Mouse (Mus musculus) midbrain, embryonic 12.5 days (tissue): ENCODE measurements around the gene Cox7b. TPM values are rescaled to one million over a fixed set of nuclear protein-coding genes. Genes with fewer than 3 reads are reported as not detected.
"Not testable (repeated sequence)": the region's sequence is repeated elsewhere in the genome, so short reads cannot be mapped to it uniquely, and the experiment has no call there.

Source experiments
- ATAC-seq: fragments of 200-750 bp; cut with Nextera tagmentation; 2 replicates; pipeline ENCODE4 v1.8.0; 2017; ENCODE audit warnings: low read depth, moderate TSS enrichment, moderate library complexity; ENCODE audit not compliant: low FRiP score
- H3K27ac ChIP-seq: fragments of 300-500 bp; sonication (generic); replicated peaks from 2 replicates; pipeline ENCODE4 v1.5.1; 2016; ENCODE audit warnings: mild to moderate bottlenecking
- H3K27me3 ChIP-seq: fragments of 300-500 bp; sonication (generic); 2 replicates; pipeline ENCODE4 v1.6.1; 2016; ENCODE audit warnings: mild to moderate bottlenecking
- H3K36me3 ChIP-seq: fragments of 300-500 bp; sonication (generic); 2 replicates; pipeline ENCODE4 v1.6.1; 2016
- H3K4me1 ChIP-seq: fragments of 300-500 bp; sonication (generic); 2 replicates; pipeline ENCODE4 v1.6.1; 2016
- H3K4me2 ChIP-seq: fragments of 300-500 bp; sonication (generic); replicated peaks from 2 replicates; pipeline ENCODE4 v1.6.1; 2016; ENCODE audit warnings: mild to moderate bottlenecking, moderate library complexity
- H3K4me3 ChIP-seq: fragments of 300-500 bp; sonication (generic); 2 replicates; pipeline ENCODE4 v1.5.1; 2016; ENCODE audit warnings: mild to moderate bottlenecking
- H3K9ac ChIP-seq: fragments of 300-500 bp; sonication (generic); replicated peaks from 2 replicates; pipeline ENCODE4 v1.6.1; 2016; ENCODE audit warnings: mild to moderate bottlenecking, moderate library complexity
- H3K9me3 ChIP-seq: fragments of 300-500 bp; sonication (generic); 2 replicates; pipeline ENCODE4 v1.6.1; 2016; ENCODE audit warnings: mild to moderate bottlenecking
- WGBS: fragments of 180-500 bp; shearing (Covaris S2); methylation state at CpG from one replicate; pipeline ENCODE4 v1.1.7; 2016; 5-methylcytosine and 5-hydroxymethylcytosine counted together
- polyA plus RNA-seq: library from polyadenylated mRNA; unstranded; fragments of >200 nt; fragmentation: Nextera tagmentation; extraction: Ambion mirVana; gene quantifications from 2 replicates; pipeline ENCODE4 v1.2.1, GENCODE M21; 2016

Gene Cox7b
- polyA plus RNA-seq, result 288 and 289 TPM in 2 replicates

DNA sequence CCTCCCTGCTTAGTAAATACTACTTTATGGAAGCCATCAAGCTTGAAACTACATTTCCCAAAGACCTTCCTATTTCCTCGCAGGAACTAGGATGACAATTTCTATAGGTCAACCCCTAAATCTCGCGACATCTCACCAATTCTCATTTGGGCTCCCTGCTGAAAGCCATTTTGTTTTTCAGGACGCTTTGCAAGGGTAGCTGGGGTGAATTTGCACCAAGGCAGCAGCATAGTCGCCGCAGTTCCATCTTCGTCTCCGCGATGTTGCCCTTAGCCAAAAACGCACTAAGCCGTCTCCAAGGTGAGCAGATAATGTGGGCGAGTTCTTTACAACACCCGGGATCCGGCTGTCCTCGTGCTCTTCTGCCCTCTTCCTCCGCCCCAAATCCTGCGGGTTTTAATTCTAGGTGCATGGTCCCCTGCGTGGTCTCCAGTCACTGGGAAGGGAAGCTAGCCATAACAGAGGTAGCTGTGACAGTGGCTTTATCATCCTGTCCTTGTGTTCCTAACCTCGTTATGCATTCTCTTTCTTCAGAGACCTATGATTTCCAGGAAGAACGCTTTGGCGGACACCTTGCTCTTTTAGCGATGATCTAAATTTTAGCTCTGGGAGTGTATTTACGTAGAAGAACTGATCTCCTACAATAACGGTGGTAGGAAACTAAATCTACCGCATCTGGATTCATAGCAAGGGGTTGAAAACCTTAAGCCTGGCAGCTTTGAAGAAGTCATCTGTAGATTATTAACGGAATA is at the start of gene Cox7b:
TSS of gene Cox7b (plus strand) at position 130 of the 752 bp plus-strand sequence.
- 23% methylated on average over 26 of the region's 26 CpGs for WGBS
- Histone ChIP-seq H3K27ac (peak within 1 kb of the TSS; percentile 74), H3K27me3 (no peaks in the 10 kb centered on the region), H3K4me2 (peak within 1 kb of the TSS; percentile 47), H3K9me3 (no peaks in the 10 kb centered on the region), H3K36me3 (no peaks in the 10 kb centered on the region), H3K4me1 (no peaks in the 10 kb centered on the region), H3K4me3 (peak within 1 kb of the TSS; percentile 57), H3K9ac (peak within 1 kb of the TSS; percentile 66)
- ATAC-seq, result peak; percentile 24; the same call in 1 of the 2 replicates

DNA sequence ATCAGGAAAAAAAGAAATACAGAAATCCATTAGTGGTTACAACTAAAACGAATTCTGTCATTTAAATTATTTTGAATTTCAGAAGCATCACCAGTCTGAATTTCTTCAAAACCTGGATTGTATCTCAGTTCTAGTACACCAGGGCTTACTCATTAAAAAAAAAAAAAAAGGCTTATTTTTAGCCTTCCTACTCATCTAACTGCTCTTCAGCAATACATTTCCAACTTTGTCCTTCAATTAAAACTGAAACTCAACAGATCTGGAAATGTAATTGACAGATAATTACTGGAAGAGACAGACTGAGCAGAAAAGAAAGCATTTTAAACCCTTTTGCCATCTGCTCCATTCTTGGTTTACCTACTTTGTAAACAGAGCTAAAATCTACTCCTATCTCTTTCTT is 13.9 kb upstream of the Cox7b start:
- ATAC-seq, result no peak
- Histone ChIP-seq H3K4me2 (no peak overlapping the region), H3K4me3 (no peak overlapping the region), H3K27ac (no peak overlapping the region), H3K27me3 (no peaks in the 10 kb centered on the region), H3K9ac (no peak overlapping the region), H3K36me3 (no peaks in the 10 kb centered on the region), H3K4me1 (no peaks in the 10 kb centered on the region), H3K9me3 (no peaks in the 10 kb centered on the region)
- WGBS, result 76% methylated on average over 1 of the region's 1 CpGs

DNA sequence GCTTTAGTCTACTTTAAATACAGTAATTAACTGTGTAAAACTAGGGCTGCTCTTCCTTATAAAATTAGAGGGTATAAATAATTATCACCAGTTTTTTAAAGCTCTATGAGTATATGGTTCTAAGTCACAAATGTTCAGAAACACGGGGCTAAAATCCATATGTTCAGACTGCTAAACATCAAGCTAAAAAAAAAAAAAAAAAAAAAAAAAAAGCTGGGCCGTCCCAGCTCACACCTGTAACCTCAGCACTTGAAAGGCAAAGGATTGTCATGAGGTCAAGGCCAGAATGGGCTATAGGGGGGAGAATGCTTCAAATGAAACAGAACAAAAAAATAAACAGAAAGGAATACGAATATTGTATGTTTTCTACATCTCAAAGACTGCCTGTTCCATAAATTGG is 4.7 kb upstream of the Cox7b start:
- Histone ChIP-seq H3K9ac (peak overlapping the region; percentile 53), H3K27ac (no peak overlapping the region)
- ATAC-seq, result no peak

DNA sequence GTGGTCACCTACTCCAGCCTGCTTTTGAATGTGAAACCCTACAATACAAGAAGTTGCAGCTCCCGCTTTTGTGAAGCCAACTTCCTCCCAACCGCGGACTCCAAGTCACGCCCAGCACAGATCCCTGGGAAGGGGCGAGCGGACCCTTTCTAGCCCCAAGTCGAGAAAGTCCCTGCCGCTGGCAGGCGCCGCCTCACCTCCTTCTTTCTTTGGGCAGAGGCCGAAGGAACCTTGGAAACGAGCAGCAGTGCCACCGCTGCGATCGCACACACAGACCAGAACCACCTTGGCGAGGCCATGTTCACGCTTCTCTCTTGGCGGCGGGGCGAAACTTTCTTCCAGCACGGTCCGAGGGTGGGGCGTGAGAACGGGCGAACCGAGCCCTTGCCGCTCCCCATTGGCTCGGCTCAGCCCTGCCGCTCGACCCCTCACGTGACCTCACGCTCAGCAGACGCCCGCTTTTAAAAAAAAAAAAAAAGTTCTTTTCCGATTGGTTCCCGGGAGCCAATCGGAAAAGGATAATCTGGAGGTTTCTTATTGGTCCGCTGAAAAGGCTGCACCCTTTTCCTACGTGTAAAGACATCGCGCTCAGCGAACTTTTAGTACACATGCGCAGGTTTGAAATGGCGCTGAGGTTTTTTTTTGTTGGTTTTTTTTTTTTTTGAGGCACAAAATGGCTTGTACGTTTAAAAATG is 3.9 kb upstream of the Cox7b start, which contains the start of gene Magt1:
TSS of gene Magt1 (minus strand) at position 442 of the 695 bp plus-strand sequence.
- Histone ChIP-seq H3K4me2 (peak within 1 kb of the TSS; percentile 53), H3K27me3 (no peaks in the 10 kb centered on the region), H3K9me3 (no peaks in the 10 kb centered on the region), H3K36me3 (no peaks in the 10 kb centered on the region), H3K27ac (peak within 1 kb of the TSS; percentile 75), H3K4me3 (peak within 1 kb of the TSS; percentile 56), H3K9ac (peak within 1 kb of the TSS; percentile 53), H3K4me1 (no peaks in the 10 kb centered on the region)
- peak; percentile 96 for ATAC-seq
- 23% methylated on average over 44 of the region's 45 CpGs for WGBS

More for the DNA sequence above, 4.7 kb upstream of the Cox7b start:
- Histone ChIP-seq H3K36me3 (no peaks in the 10 kb centered on the region), H3K9me3 (no peaks in the 10 kb centered on the region), H3K4me1 (no peaks in the 10 kb centered on the region), H3K4me3 (peak overlapping the region; percentile 56), H3K4me2 (peak overlapping the region; percentile 53), H3K27me3 (no peaks in the 10 kb centered on the region)
- 19% methylated on average over 3 of the region's 3 CpGs for WGBS

DNA sequence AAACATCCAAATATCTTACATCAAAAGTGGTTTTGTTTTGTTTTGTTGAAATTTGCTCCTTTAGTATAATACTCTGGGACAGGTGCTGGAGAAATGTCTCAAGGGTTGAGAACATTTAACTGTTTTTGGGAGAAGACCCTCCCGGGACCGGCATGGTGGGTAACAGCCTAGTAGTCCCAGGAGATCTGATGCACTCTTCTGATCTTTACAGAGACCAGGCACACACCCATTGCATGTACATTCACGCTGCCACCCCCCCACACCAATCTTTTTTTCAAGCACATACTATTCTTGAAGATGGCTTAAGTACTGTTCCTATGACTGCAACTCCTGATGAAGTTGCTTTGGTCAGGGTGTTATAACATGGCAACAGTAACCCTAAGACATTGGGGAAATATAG is 2.9 kb upstream of the Cox7b start:
- H3K9ac ChIP-seq, result 0 out of 2 replicates have a peak overlapping the region, but pooled peaks have one; percentile 20
- no peaks in the 10 kb centered on the region for H3K27me3 ChIP-seq
- peak overlapping the region; percentile 51 for H3K4me2 ChIP-seq
- no peaks in the 10 kb centered on the region for H3K36me3 ChIP-seq
- H3K4me3 ChIP-seq, result peak overlapping the region; percentile 27; the same call in 1 of the 2 replicates
- H3K4me1 ChIP-seq, result no peaks in the 10 kb centered on the region
- H3K9me3 ChIP-seq, result no peaks in the 10 kb centered on the region
- WGBS, result 73% methylated on average over 3 of the region's 3 CpGs
- no peak for ATAC-seq
- peak overlapping the region; percentile 64; the same call in 1 of the 2 replicates for H3K27ac ChIP-seq

DNA sequence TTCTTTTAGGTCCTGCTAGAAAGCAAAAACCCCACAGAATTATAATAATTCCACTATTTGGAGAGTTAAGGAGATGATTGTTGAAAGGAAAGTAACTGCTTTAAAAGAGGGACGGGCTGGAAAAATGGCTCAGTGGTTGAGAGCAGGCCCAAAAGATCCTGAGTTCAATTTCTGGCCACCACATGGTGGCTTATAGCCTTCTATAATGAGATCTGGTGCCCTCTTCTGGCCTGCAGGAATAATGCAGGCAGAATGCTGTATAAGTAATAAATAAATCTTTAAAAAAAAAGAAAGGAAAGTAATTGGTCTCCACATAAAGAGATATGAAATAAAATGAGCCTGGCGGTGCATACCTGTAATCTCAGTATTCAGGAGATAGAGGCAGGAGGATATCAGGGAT is 2.3 kb upstream of the Cox7b start:
- Histone ChIP-seq H3K36me3 (no peaks in the 10 kb centered on the region), H3K4me2 (no peak overlapping the region), H3K27me3 (no peaks in the 10 kb centered on the region), H3K9ac (no peak overlapping the region), H3K4me1 (no peaks in the 10 kb centered on the region), H3K27ac (no peak overlapping the region), H3K9me3 (no peaks in the 10 kb centered on the region), H3K4me3 (no peak overlapping the region)
- no peak for ATAC-seq
- WGBS, result 33% methylated on average over 2 of the region's 2 CpGs

DNA sequence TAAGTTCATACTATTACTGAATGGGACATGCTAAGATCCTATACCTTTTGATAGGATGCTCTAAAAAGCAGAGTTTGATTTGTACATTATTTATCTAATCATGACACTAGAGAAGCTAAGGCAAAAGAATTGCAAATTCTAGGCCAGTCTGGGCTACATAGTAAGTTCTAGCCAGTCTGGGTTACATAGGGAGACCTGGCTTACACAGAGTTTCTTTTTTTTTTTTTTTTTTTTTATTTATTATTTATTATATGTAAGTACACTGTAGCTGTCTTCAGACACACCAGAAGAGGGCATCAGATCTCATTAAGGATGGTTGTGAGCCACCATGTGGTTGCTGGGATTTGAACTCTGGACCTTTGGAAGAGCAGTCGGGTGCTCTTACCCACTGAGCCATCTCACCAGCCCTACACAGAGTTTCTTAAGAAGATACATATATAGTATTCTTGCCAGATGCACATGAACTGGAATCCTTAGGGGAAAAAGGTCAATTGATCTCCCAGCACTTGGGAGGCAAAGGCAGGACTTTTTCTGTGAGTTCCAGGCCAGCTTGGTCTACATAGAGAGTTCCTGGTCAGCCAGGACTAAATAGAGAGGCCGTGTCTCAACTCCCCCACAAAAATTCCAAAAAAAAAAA is 641 bp upstream of the Cox7b start:
- H3K27me3 ChIP-seq, H3K27ac ChIP-seq, H3K9me3 ChIP-seq, H3K4me1 ChIP-seq, H3K9ac ChIP-seq, H3K4me3 ChIP-seq, H3K4me2 ChIP-seq, H3K36me3 ChIP-seq, ATAC-seq: not testable (repeated sequence)
- WGBS, result 63% methylated on average over 2 of the region's 2 CpGs

DNA sequence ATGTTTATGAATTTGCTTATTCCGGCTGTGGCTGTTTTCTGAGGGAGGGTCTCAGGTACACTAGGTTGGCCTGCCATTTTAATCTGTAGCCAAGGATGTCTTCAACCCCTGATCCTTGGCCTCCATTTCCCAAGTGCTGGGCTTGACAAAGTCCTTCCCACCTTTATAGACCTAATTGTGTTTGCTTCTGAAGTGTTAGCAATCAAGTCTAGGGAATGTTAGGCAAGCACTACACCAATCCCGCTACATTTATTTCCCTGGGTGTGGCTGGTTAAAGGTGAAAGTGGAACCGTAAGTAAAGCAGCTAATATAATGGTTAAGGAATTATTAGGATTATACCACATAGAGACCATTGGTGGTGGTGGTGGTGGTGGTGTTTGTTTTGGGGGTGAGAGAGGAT is 1.6 kb downstream of the Cox7b start:
- H3K4me3 ChIP-seq, result no peak overlapping the region
- WGBS, result 94% methylated on average over 3 of the region's 3 CpGs

DNA sequence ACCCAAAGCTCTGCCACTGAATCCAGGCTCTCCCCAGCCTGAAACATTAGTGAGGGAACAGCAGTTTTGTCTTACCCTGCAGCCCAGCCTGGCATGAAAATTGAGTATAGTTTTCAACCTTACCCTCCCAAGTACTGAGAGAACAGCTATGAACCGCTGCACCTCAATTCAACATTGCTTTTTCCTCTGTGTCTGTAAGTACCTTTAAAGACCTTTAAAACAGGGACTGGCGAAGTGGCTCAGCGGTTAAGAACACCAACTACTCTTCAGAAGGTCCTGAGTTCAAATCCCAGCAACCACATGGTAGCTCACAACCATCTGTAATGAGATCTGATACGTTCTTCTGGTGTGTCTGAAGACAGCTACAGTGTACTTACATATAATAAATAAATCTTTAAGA is 2.0 kb downstream of the Cox7b start:
- Histone ChIP-seq H3K4me2 (no peak overlapping the region), H3K4me3 (no peak overlapping the region), H3K36me3 (no peaks in the 10 kb centered on the region), H3K9ac (no peak overlapping the region), H3K27me3 (no peaks in the 10 kb centered on the region), H3K4me1 (no peaks in the 10 kb centered on the region), H3K9me3 (no peaks in the 10 kb centered on the region), H3K27ac (no peak overlapping the region)
- 90% methylated on average over 4 of the region's 4 CpGs for WGBS
- no peak for ATAC-seq

More for the DNA sequence above, 1.6 kb downstream of the Cox7b start:
- Histone ChIP-seq H3K9me3 (no peaks in the 10 kb centered on the region), H3K4me2 (no peak overlapping the region), H3K27me3 (no peaks in the 10 kb centered on the region), H3K9ac (no peak overlapping the region), H3K27ac (no peak overlapping the region), H3K36me3 (no peaks in the 10 kb centered on the region), H3K4me1 (no peaks in the 10 kb centered on the region)
- no peak for ATAC-seq

DNA sequence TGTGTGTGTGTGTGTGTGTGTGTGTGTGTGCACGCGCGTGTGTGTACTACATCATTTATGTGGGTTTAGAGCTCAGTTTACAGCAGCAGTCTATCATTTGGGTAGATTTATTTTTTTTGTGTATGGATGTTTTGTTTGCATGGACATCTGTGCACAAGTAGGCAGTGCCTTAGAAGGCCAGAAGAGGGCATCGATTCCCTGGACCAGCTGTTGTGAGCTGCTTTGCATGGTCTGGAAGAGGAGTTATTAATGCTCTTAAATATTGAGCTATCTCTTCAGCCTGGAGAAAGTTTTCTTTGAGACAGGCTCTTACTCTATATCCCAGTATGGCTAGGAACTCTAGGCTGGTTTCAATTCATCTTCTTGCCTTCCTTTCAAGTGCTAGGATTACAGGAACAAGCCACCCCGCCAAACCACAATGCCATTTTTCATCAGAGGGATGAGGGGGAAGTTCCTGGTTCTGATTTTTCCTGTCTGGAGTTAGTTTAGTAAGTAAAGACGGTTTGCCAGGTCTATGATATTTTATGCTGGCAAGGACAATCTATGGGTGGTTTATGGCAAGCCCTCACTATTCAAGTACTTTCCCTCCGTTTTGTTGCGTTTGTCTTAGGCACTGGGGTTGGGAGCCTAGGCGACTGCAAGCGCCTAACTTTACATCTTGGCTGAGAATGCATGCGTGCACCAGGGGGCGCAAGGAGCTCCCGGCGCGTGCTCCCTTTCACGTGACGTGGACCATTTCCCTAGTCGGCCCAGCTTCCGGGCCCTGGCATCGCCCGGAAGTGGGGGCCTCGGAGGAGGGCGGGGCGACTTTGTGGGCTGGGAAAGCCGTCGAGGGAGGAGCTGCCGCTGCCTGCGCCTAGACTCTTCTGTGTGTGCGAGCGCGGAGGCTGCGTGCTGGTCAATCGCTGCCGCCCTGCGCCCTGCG is 11.2 kb downstream of the Cox7b start, which contains the start of gene Atp7a:
TSS of gene Atp7a (plus strand) at position 859 of the 925 bp plus-strand sequence.
- Histone ChIP-seq H3K9ac (peak within 1 kb of the TSS; percentile 61), H3K27ac (peak within 1 kb of the TSS; percentile 56), H3K4me1 (no peaks in the 10 kb centered on the region), H3K36me3 (no peaks in the 10 kb centered on the region), H3K9me3 (no peaks in the 10 kb centered on the region), H3K27me3 (peaks cover 3% of the 10 kb centered on the region; the same call in 1 of the 2 replicates), H3K4me3 (peak within 1 kb of the TSS; percentile 54), H3K4me2 (peak within 1 kb of the TSS; percentile 54)
- peak; percentile 98 for ATAC-seq
- WGBS, result 31% methylated on average over 36 of the region's 36 CpGs

DNA sequence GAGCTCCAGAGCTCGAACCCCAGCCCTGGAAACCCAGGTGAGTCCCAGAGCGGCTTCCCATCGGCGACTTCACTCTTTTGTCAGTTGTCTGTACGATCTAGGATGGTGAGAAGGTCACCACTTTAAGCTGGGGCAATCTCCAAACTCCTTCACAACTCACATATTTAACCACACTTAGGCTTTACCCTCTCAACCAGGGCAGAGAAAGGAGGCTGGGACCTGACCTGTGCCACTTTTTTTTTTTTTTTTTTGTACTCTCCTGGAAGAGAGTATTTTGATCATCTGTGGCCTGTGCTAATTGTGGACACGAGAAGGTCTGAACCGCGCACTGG is 11.8 kb downstream of the Cox7b start:
- ATAC-seq, result no peak
- WGBS, result 23% methylated on average over 8 of the region's 8 CpGs
- H3K27ac ChIP-seq, result no peak overlapping the region

More for the DNA sequence above, 11.8 kb downstream of the Cox7b start:
- no peaks in the 10 kb centered on the region for H3K36me3 ChIP-seq
- peaks cover 3% of the 10 kb centered on the region; the same call in 1 of the 2 replicates for H3K27me3 ChIP-seq
- H3K9me3 ChIP-seq, result no peaks in the 10 kb centered on the region
- no peaks in the 10 kb centered on the region for H3K4me1 ChIP-seq
- H3K4me3 ChIP-seq, result peak overlapping the region; percentile 54
- H3K9ac ChIP-seq, result peak overlapping the region; percentile 61
- peak overlapping the region; percentile 54 for H3K4me2 ChIP-seq
